Mouse (Mus musculus) thymus, adult 18-20 months (tissue): ENCODE data around the gene Ksr1.

Experiments used
- DNase-seq, 2 experiments: peaks; one replicate each; pipeline ENCODE4 v3.0.0; 2022; ENCODE audit warnings: mixed read lengths in 2 of 2

Gene Ksr1

DNA sequence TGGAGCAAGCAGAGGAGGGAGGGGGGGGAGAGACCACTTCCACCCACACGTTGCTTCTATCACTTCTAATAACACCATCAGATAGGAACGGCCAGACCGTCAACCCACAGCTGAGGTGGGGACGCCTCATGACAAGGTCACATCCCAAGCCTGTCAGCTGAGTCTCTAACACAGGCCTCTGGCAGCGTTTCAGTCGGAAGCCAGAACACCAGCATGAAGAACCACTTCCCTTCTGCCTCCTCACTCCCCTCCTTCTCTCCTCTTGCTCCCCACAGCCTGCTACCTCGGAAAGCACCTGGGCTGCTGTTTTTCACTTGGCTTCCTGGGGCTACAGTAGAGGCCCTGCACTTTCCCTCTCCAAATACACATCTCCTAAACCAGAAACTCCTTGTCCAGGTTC lies 53.4 kb downstream of the Ksr1 start:
- peak in 1 of 2 experiments; percentile 23 for DNase-seq

DNA sequence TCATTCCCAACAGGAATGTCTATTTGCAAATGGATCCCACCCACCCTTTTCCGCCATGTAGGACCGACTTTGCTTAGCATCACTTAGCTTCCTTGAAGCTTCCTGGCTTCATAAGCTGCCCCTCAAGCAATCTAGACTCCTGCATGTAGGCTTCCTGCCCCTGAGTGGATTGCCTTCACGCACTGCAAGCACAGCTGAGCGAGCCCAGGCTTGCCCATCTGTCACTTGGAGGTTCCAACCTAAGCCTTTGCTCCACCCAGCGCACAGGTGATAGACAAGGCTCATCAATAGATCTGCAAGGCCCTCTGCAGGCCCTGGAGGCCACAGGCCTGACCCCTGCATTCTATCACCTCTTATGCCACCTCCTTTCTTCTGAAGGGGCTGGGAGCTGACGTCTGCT lies 54.0 kb downstream of the Ksr1 start:
- DNase-seq: no peak

DNA sequence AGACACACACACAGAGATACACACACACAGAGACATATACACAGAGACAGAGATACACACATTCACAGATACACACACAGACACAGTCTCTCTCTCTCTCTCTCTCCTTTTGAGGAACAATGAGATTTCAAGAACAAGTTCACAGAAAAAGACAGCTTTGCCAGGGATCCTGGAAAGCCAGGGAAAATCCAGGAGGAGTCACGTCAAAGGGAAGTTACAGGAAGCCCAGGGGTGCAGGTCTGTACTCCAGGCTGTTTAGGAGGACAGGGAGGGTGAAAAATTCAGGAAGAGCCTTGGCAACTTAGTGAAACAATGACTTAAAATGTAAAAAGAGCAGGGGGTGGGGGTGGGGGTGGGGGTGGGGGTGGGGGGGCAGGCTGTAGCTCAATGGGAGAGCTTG lies 56.5 kb downstream of the Ksr1 start:
- no peak for DNase-seq

DNA sequence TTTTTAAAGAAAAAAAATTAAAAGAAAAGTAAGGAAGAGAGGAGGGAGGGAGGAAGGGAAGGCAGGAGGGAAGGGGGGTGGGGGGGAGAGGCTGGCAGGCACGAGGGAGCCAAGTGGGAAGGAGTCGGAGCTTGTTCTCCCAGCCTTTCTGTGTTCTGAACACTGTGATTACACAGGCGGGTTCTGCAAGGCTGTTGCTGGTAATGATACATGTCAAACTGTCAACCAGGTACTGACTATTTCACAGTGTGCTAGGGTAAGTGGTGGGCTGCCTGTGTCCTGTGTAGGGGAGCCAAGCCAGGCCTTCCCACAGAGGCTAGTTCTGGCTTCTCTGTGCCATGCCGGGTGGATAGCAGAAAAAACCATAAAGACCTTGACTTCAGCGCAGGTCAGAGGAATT lies 57.2 kb downstream of the Ksr1 start:
- DNase-seq: no peak

DNA sequence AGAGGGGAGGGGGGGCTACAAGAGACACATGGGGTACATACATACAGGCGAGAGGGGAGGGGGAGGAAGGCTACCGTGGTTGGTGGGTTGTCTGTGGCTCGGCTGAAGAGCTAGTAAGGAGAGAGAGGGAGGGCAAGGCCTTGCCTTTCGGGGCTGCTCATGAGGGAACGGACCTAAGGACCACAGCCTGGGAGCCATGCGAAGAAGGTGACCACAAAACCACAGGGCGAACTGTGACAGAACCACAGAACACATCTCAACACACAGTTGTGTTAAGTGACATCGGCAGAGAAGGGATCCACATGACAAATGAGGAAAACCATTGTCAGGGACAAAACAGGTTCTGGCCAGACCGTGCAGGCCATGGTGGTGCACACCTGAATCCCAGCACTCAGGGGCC lies 57.9 kb downstream of the Ksr1 start:
- no peak for DNase-seq

DNA sequence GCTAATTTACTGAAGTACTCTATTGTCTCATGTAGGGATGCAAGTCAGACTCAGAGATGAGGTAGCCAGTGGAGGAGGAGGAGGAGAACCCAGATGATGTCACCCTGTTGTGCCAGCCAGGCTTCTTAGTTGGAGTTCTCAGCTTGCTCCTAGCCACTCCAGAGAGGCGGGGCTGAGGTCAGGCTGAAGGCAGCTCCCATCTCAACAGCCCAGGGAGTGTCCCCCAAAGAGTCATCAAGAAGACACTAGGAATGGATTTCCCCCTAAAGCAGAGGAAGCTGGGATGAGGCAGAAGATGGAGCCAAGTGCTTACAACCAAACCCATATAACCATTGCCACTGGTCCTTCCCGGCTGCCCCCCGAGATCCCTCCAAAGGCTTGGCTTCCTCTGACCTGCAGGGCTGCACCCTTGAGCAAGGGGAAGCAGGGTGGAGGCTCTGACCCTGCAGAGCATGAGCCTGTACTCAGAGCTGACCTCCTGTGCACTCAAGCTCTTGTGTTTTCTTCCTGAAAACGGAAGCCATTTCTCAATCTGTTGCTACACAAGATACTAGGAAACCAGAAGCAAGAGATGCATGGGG lies 58.4 kb downstream of the Ksr1 start:
- DNase-seq: no peak

DNA sequence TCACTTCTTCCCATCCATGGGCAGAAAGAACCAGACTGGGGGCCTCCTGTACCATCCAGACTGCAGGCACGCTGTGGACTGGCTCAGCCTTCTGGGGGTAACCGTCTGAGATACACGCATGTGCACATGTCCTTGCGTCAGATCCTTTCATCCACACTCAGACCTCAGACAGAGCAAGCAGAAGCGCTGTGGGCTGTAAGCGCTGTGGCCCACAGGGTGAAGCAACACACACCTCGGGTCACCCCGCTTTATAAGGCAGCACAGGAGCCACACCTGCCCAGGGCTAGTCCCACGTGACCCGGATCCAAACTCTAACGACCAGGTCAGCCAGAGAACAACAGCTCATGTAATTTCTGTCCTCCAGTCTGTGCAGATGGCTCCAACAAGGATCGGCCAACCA lies 59.4 kb downstream of the Ksr1 start:
- no peak for DNase-seq

DNA sequence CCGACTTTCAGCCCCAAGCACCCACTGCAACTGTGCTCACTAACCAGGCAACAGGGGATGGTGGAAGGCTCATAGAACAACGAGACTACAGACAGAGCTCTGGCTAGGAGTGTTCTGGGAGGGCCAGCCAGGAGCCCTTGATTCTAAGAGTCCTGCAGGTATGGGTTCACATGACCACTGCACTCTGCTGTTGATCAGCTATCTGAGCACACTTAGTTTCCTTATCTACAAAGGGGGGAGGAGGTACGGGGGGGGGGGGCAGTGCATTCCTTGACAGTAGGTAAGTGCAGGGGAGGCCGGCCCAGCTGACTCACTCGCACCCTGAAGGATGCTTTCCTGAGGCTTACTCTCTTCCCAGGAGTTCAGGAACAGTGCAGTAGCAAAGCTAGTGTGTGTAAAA lies 61.1 kb downstream of the Ksr1 start:
- DNase-seq: no peak

DNA sequence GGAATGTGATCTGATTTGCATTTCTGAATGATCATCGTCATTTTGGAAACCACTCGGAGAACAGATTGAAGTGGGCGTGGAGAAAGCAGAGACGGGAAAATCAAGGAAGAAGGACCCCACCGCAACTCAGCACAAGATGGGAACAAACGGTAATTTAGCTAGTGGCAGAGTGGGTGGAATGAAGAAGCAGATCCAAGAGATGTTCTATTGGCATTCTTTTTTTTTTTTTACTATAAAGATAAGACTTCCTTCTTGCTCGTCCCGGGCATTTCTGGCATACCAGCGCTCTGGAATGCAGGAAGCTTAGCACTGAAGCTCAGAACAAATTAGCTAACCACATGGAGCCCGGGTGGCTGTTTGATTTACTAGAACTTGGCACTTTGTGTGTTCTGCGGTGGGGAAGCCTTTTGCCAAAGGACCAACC lies 63.2 kb downstream of the Ksr1 start:
- no peak for DNase-seq

DNA sequence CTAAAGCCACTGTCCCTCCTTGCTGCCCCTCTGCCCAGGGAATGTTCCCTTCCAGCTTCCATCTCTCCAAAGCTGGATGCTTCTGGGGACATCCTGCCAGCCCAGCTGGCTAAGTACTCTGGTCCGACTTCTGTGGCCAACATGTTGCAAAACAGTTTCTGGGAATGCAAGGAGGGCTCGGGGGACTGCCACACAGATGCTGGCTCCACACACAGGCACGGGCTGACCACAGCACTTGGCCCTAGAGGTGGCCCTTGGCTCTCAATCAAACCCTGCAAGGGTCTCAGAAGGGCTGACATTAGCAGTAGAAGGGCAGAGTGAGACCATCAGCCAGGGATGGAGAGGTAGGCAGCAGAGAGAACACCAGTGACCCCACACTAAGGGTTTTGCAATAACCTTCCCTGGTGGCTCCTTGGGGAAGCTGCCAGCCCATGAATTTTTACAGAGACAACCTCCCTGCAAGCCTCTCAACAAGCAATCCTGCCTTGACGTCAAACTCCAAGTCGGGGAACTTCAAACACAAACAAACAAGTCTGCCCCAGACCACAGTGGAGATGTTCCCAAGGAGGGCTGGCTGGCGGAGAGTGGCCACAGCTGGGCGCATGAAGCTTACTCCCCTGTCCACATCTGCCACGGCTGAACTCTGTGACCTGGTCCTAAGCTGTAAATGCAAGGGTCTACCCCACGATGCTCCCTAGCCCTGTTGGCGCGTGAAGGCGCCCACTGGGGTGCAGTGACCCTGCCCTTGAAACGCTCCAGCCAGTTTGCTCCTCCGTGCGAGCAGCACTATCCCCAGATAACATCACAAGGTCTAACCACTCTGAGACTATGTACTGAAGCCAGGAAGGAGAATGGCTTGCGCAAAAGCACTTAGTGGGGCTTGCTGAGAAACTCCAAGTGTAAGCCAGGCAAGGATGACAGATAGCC lies 65.0 kb downstream of the Ksr1 start:
- no peak for DNase-seq

DNA sequence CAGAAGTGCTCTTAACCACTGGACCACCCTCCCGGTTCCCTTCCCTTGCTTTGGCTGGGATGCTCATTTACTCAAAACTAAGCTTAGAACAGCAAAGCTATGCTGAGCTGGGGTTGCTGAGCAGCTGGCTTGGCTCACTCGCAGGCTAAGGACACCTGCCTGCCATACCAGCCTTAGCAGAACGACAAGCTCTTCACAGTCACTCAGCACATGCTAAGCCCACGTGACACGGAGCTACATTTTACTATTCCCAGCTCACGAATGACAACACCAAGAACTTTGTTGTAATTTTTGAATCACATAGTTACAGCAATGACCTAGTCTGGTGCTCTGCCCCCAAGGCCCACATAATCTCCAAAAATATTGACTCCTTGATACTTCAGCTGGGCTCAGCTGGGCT lies 66.1 kb downstream of the Ksr1 start:
- no peak for DNase-seq

DNA sequence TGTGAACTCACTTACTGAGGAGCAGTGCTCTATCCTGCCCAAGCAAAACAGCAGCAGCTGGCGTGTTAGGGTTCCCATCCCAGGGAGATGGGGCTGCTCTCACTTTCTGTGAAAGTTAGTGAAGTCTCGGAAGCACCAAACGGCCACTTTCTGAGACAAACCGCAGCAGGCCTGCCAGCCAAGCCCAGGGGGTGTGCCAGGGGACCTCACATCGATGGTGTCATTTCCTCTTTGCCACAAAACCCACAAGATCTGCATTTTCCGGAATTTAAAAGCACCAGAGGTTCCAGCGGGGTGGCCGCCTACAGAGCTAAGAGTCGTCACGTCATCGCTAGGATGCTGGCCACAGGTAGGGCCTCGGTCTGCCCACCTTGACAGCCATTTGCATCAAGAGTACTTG lies 69.7 kb downstream of the Ksr1 start:
- DNase-seq: peak in 1 of 2 experiments; percentile 29

DNA sequence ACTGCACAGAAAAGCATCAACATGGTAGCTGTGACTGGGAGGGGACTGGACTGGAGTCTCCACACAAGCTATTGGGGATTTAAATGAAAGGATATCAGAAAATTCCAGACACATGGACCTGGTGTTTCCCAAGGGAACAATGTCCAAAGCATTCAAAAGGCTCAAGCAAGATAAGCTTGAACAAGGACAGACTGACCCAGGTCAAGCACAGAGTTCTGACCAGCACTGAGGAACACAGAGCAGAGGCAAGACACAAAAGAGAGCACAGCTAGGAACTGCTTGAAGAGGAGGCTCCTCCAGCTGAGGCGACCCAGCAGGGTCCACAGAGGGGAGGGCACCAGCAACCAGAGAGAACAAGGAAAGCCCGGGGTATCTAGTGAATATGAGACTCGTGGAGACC lies 71.2 kb downstream of the Ksr1 start:
- no peak for DNase-seq

DNA sequence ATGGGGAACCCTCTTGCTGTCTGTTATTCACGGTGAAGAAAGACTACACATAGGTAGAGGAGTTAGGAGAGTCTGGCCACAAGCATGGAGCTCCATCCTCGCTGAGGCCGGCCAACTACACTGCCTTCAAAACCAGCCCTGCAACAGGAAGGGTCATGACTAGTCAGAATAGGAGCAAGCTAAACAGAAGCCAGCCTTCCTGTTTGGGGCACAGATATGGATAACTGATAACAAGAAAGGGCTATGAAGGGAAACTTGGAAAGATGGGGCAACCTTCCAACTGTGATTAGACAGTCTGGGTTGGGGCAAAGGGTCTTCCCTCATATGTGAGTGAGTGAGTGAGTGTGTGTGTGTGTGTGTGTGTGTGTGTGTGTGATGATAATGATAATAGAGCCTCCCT lies 71.6 kb downstream of the Ksr1 start:
- no peak for DNase-seq

DNA sequence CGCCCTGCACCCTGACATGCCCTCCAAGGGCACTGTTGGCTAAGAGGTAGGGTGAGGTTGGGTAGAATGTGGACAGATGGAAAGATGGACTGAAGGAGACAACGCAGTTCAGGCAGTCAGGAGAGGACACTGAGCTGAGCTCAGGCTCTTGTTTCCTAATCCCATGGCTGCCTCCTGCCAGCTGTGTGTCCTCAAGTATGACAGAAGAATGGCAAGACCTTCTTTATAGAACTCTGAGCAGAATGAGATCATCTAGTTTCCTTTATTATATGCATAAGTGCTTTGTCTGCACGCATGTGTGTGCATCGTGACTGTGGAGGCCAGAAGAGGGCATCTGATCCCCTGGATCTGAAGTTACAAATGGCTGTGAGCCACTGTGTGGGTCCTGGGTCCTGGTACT lies 72.6 kb downstream of the Ksr1 start:
- no peak for DNase-seq

DNA sequence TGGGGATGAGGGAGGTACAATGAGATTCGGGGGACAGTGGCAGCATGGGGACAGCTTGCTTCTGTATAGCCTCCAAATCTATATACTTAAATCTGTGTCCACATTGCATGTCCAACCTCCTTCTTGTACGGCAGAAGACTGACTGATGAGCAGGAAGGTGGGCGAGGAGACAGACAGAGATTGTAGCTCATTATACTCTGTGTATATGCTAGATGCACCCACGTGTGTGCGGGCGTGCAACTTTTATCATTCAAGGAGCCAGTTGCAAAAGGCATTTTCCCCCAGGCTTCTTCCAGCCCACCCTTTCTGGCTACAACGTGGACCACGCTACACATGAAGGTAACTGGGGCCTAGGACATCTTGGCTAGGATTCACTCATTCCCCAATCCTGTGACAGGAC lies 74.1 kb downstream of the Ksr1 start:
- no peak for DNase-seq

DNA sequence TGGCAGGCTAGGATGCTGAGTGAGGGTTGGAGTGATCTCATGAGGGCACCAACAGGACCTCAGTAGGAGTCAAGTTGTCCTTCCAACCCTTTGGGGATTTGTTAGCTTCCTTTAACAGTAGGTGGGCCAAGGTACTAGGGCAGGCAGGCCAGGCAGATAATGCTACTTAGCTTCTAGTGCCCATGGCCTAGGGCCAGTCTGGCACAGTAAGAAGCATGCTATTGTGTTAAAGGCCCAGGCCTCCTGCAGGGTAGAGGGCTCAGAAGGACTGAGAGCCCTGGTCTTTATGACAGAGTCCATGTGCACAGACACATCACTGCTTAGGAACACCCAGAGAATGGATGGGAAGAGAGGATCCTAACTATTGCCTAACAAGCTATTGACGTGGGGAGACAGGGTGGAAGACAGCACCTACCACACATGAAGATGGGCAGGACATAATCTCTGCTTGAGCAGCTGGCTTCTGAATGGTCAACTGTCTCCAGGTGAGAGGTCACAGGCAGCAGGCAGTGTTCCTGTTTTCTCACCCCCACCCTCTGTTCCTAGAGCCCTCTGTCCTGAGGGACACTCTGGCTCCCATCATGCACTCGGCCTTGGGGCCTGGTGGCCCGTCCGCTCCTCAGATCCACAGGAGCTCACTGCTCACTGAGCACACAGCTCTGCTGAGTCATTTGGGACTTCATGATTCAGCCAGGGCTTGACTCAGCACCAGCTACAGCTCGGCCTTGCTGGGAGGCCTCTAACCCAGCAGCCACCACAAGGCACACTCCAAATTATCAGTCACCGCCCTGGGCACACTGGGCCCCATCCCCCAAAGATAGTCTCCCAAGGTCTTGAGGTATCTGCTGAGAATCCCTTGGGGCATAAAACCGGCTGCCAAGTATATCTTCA lies 74.9 kb downstream of the Ksr1 start:
- no peak for DNase-seq

DNA sequence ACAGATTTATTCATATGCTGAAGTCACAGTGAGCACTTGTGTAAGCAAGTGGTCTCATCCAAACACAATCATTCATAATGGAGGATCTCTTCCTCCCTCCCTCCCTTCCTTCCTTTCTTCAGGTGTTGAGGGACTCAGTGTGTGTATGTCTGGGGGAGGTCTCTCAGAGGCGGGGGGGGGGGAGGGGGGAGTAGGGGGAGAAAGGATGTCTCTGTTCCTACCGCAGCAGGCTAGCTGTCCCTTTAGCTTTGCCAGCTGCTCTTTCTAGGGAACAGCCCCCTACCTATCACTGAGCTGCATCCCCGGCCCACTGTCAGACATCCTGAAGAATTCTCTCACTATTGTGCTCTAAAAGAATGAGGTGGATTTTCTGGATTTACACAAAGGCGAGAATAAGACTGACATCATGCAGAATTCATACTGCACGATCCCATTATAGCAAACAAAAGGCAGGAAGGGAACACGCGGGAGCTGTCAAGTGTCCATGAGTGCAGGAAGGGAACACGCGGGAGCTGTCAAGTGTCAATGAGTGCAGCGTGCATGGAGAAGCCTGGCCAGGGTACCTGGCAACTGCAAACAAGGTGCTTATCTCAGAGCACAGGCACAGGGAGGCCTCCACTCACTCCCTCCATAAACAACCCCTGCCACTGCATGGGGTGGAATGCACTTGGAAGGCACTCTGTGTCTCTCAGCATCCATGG lies 76.6 kb downstream of the Ksr1 start:
- DNase-seq: no peak

DNA sequence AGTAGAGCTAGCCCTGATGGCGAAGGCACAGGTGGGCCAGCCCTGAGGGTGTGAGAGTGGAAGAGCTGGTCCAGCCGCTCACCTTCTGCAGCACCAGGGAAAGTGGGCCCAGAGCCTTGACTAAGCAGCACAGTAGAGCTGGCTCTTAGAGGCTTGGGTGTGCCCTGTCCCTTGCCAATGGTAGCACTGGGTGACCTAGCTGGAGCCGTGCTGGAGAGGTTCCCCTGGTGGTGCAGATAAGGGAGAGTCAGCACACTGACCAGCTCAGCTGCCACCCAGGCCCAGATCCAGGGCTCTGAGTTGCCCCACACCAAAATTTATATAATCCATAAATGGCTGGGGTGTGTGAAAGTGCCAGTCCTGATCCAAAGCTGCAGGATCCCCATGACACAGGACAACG lies 79.0 kb downstream of the Ksr1 start:
- DNase-seq: no peak

DNA sequence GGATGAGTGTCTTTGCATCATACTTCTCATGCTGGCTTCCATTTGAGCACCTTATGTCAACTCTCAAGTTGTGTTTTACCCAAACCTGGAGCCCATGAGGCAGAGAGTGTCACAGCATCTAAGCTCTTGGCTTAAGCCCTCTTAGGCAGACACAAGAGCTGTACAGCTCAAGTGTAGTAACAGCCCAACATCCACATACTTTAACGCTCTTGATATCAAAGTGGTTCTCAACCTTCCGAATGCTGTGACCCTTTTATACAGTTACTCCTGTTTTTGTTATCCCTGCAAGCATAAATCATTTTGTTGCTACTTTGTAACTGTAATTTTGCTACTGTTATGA lies 80.0 kb downstream of the Ksr1 start:
- DNase-seq: no peak

DNA sequence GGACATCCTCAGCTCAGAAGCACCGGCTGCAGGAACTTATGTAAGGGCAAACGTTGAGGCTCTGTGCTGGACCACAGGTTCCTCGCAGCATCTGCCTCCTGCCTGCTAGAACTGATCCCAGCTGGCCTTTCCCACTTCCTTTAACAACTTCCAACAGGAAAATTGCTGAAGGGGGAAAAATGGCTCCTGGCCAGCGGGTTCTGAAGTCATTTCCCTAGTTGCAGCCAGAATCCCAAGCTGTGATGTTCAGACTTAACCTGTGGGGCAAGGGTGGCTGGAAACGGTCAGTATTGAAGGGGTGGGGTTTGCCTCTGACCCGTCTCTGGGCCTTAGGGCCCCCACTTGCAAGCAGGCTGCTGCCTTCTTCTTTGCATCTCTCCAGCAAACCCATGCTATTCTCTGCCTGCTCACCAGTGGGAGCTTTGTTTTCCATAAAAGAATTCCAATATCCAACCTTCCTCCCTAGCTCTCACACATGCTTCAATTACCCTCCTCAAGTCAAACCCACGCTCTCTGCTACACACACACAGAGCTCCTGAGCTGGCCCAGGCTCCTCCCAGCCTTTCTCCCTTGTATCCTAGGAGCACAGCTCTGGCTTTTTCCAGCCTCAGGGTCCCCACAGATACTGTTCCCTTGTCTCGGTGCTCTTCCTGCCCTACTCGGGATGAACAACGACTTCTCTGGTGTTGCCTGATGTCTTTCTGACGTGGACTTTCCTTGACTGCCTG lies 80.6 kb downstream of the Ksr1 start:
- no peak for DNase-seq

DNA sequence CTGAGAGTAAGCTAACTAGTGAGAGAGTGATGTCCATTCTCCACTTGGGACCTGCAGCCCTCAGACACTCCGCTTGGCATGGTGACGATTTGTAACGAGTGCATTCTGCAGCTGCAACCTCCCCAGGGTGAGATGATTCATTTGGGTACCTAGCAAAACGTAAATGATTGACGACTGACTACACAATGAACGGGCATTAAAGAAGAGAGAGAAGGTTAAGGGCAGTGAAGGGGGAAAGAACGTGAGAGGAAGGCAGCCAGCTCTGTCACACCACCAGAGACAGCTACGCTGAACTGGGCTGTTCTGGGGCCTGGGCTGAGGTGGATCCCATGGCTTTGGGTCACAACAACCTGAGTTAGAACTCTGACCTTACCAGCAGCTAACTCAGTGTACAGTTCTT lies 81.9 kb downstream of the Ksr1 start:
- DNase-seq: no peak
